Mouse (Mus musculus) lung, postnatal 0 days (tissue): Measurements from ENCODE around the gene Gpank1.
"Not testable (repeated sequence)": the region's sequence is repeated elsewhere in the genome, so short reads cannot be mapped to it uniquely, and the experiment has no call there.

Experiments used
- CTCF ChIP-seq: IDR thresholded peaks from 2 replicates; pipeline ENCODE4 v1.5.1; 2016; ENCODE audit warnings: antibody characterized with exemption, mild to moderate bottlenecking
- EP300 ChIP-seq: IDR thresholded peaks from 2 replicates; pipeline ENCODE4 v1.6.1; 2016; ENCODE audit warnings: antibody characterized with exemption, mild to moderate bottlenecking, control low read depth

DNA sequence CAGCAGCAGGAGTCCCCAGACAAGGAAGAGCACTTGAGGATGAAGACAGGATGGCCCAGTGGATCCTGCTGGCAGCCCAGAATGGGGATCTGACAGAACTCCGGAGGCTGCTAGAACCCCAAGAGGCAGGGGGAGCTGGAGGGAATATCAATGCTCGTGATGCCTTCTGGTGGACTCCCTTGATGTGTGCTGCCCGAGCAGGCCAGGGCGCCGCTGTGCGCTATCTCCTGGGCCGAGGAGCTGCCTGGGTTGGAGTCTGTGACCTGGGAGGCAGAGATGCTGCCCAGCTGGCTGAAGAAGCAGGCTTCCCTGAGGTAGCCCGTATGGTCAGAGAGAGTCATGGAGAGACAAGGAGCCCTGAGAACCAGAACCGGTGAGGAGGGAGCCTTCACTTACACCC lies 2.0 kb downstream of the Gpank1 start:
- TF ChIP-seq CTCF, EP300: not testable (repeated sequence)
